Mouse (Mus musculus): ENCODE data around the gene Mpp4. TPM values are rescaled to one million over a fixed set of nuclear protein-coding genes. Genes with fewer than 3 reads are reported as not detected.

Mpp4 gene
- polyA plus RNA-seq, 1 experiment from 2014 or later = 0.49 TPM

GRCm38 (mm10) chr1:59163918-59164317, 729 bp upstream of the Mpp4 start:
- Histone ChIP-seq H3K9ac (ENCODE audit: low read depth, low read length) (no peak overlapping the region), H3K36me3 (ENCODE audit: insufficient read depth, low read length) (0 out of 2 replicates have a peak, but pooled peaks cover 9% of the 10 kb centered on the region), H3K4me3 (replicated peaks; ENCODE audit: low read depth, low read length) (no peak overlapping the region), H3K4me2 (ENCODE audit: low read length) (no peak overlapping the region), H3K27ac (no peak overlapping the region), H3K4me1 (replicated peaks; ENCODE audit: insufficient read depth, low read length) (no peaks in the 10 kb centered on the region), H3K9me3 (replicated peaks; ENCODE audit: low read length) (no peaks in the 10 kb centered on the region), H3K27me3 (ENCODE audit: insufficient read depth, low read length) (no peaks in the 10 kb centered on the region)
- 76% methylated on average over 5 of the region's 5 CpGs for WGBS
- ATAC-seq (replicated peaks; ENCODE audit: low FRiP score, low read depth) (no peak), DNase-seq (ENCODE audit: low spot score) (no peak)
- TF ChIP-seq CTCF (IDR thresholded peaks at IDR 0.05; ENCODE audit: low read depth) = no peak

GRCm38 (mm10) chr1:59162309-59163024, 722 bp downstream of the Mpp4 start:
- no peak for ATAC-seq (replicated peaks; ENCODE audit: low FRiP score, low read depth)
- Histone ChIP-seq H3K4me1 (replicated peaks; ENCODE audit: insufficient read depth, low read length) (no peaks in the 10 kb centered on the region), H3K4me3 (replicated peaks; ENCODE audit: low read depth, low read length) (no peak overlapping the region), H3K36me3 (ENCODE audit: insufficient read depth, low read length) (0 out of 2 replicates have a peak, but pooled peaks cover 9% of the 10 kb centered on the region), H3K27ac (no peak overlapping the region), H3K9me3 (replicated peaks; ENCODE audit: low read length) (no peaks in the 10 kb centered on the region), H3K9ac (ENCODE audit: low read depth, low read length) (no peak overlapping the region), H3K4me2 (ENCODE audit: low read length) (no peak overlapping the region), H3K27me3 (ENCODE audit: insufficient read depth, low read length) (no peaks in the 10 kb centered on the region)
- no peak for DNase-seq (ENCODE audit: low spot score)
- no peak for TF ChIP-seq CTCF (IDR thresholded peaks at IDR 0.05; ENCODE audit: low read depth)
- 71% methylated on average over 8 of the region's 8 CpGs for WGBS

GRCm38 (mm10) chr1:59161396-59161795, 1.8 kb downstream of the Mpp4 start:
- H3K9ac ChIP-seq (ENCODE audit: low read depth, low read length) = no peak overlapping the region
- ATAC-seq (replicated peaks; ENCODE audit: low FRiP score, low read depth) (no peak), DNase-seq (ENCODE audit: low spot score) (no peak)
- no peak for TF ChIP-seq CTCF (IDR thresholded peaks at IDR 0.05; ENCODE audit: low read depth)
- no peak overlapping the region for H3K4me2 ChIP-seq (ENCODE audit: low read length)
- H3K4me3 ChIP-seq (replicated peaks; ENCODE audit: low read depth, low read length) = no peak overlapping the region
- H3K27ac ChIP-seq = no peak overlapping the region
- 89% methylated on average over 6 of the region's 6 CpGs for WGBS
- H3K36me3 ChIP-seq (ENCODE audit: insufficient read depth, low read length) = 0 out of 2 replicates have a peak, but pooled peaks cover 9% of the 10 kb centered on the region
- no peaks in the 10 kb centered on the region for H3K4me1 ChIP-seq (replicated peaks; ENCODE audit: insufficient read depth, low read length)
- no peaks in the 10 kb centered on the region for H3K9me3 ChIP-seq (replicated peaks; ENCODE audit: low read length)
- H3K27me3 ChIP-seq (ENCODE audit: insufficient read depth, low read length) = no peaks in the 10 kb centered on the region

GRCm38 (mm10) chr1:59160871-59161270, 2.3 kb downstream of the Mpp4 start:
- H3K36me3 ChIP-seq (ENCODE audit: insufficient read depth, low read length) = 0 out of 2 replicates have a peak, but pooled peaks cover 9% of the 10 kb centered on the region
- ATAC-seq (replicated peaks; ENCODE audit: low FRiP score, low read depth) = no peak
- DNase-seq (ENCODE audit: low spot score) = no peak
- no peak overlapping the region for H3K4me2 ChIP-seq (ENCODE audit: low read length)
- H3K9ac ChIP-seq (ENCODE audit: low read depth, low read length) = no peak overlapping the region
- no peak overlapping the region for H3K4me3 ChIP-seq (replicated peaks; ENCODE audit: low read depth, low read length)
- no peaks in the 10 kb centered on the region for H3K4me1 ChIP-seq (replicated peaks; ENCODE audit: insufficient read depth, low read length)
- no peak for TF ChIP-seq CTCF (IDR thresholded peaks at IDR 0.05; ENCODE audit: low read depth)
- 70% methylated on average over 6 of the region's 6 CpGs for WGBS
- H3K9me3 ChIP-seq (replicated peaks; ENCODE audit: low read length) = no peaks in the 10 kb centered on the region
- H3K27me3 ChIP-seq (ENCODE audit: insufficient read depth, low read length) = no peaks in the 10 kb centered on the region
- H3K27ac ChIP-seq = no peak overlapping the region

- Histone ChIP-seq H3K9ac (ENCODE audit: low read depth, low read length) (no peak overlapping the region), H3K4me3 (replicated peaks; ENCODE audit: low read depth, low read length) (no peak overlapping the region), H3K36me3 (ENCODE audit: insufficient read depth, low read length) (0 out of 2 replicates have a peak, but pooled peaks cover 9% of the 10 kb centered on the region), H3K27ac (no peak overlapping the region), H3K4me1 (replicated peaks; ENCODE audit: insufficient read depth, low read length) (no peaks in the 10 kb centered on the region), H3K27me3 (ENCODE audit: insufficient read depth, low read length) (no peaks in the 10 kb centered on the region), H3K4me2 (ENCODE audit: low read length) (no peak overlapping the region), H3K9me3 (replicated peaks; ENCODE audit: low read length) (no peaks in the 10 kb centered on the region)
- no peak for ATAC-seq (replicated peaks; ENCODE audit: low FRiP score, low read depth)
- TF ChIP-seq CTCF (IDR thresholded peaks at IDR 0.05; ENCODE audit: low read depth) = no peak
- 84% methylated on average over 3 of the region's 3 CpGs for WGBS
- no peak for DNase-seq (ENCODE audit: low spot score)
These were observed 4.1 kb downstream of the Mpp4 start for GRCm38 (mm10) chr1:59159136-59159535.

- H3K36me3 ChIP-seq (ENCODE audit: insufficient read depth, low read length) = 0 out of 2 replicates have a peak, but pooled peaks cover 8% of the 10 kb centered on the region
- DNase-seq (ENCODE audit: low spot score) (no peak), ATAC-seq (replicated peaks; ENCODE audit: low FRiP score, low read depth) (no peak)
- 86% methylated on average over 7 of the region's 7 CpGs for WGBS
- H3K27me3 ChIP-seq (ENCODE audit: insufficient read depth, low read length) = no peaks in the 10 kb centered on the region
- no peaks in the 10 kb centered on the region for H3K9me3 ChIP-seq (replicated peaks; ENCODE audit: low read length)
- TF ChIP-seq CTCF (IDR thresholded peaks at IDR 0.05; ENCODE audit: low read depth) = no peak
- no peaks in the 10 kb centered on the region for H3K4me1 ChIP-seq (replicated peaks; ENCODE audit: insufficient read depth, low read length)
- H3K4me2 ChIP-seq (ENCODE audit: low read length) = no peak overlapping the region
- H3K27ac ChIP-seq = no peak overlapping the region
- no peak overlapping the region for H3K9ac ChIP-seq (ENCODE audit: low read depth, low read length)
- H3K4me3 ChIP-seq (replicated peaks; ENCODE audit: low read depth, low read length) = no peak overlapping the region
These were observed 4.7 kb downstream of the Mpp4 start for GRCm38 (mm10) chr1:59158498-59158897.

All from kidney, postnatal 0 days (tissue).